Mouse (Mus musculus): Measurements from ENCODE around the gene Sik3.
"Not testable (repeated sequence)": the region's sequence is repeated elsewhere in the genome, so short reads cannot be mapped to it uniquely, and the experiment has no call there.

Gene Sik3

DNA sequence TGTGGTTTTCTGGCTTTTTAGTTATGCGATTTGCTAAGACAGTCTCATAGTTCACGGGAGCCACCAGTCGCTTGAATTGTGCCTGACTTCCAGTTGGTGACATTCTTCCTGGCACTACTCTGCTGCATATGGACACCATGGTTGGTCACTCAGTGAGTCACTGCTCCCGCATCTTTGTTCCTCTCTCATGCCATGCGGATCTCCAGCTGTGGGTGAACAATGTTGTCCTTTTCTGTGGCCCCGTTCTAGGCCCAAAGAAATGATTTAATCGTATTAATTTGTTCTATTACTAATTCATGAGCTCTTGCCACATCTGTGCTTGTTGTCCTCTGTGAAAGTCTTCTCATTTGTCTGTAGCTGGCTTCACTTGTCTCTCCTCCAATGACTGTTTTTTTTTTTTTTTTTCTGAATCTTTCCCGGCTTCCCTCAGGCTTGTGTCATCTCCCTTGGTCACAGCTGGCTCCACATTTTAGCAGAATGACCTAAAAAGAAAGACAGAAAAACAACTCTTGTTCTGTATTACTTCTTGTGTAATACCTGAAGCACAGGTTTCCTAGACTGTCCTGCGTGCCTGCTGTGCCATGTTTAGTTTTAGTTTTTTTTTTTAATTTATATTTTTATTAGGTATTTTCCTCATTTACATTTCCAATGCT is 40.5 kb downstream of the Sik3 start:
- DNase-seq (ENCODE audit: low spot score in 2 of 2) = no peak

- DNase-seq (ENCODE audit: low spot score in 2 of 2) = no peak
These were observed 45.4 kb downstream of the Sik3 start for GRCm38 (mm10) chr9:46058065-46058464.

DNA sequence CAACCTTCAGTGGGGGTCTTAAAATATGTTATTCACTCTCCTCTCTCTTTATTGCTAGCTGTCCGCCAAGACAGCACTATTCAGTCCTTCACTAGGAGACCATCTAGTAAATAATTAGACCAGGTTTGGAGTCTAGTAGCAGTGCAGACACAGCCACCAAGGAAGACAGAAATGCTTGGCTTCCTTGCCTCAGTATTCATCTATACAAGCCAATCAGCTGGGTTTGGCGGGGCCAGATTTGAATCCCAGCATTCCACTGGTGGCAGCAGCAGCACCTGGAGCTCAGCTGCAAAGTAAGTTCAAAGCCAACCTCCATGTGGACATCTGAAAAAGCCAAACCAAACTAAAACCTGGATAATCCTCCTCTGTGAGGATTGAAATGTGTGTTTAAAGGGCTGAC is 47.6 kb downstream of the Sik3 start:
- no peak for DNase-seq (ENCODE audit: low spot score in 2 of 2)

- peak in 1 of 2 experiments; percentile 51 for DNase-seq (ENCODE audit: low spot score in 2 of 2)
These were observed 49.2 kb downstream of the Sik3 start for GRCm38 (mm10) chr9:46061696-46062425.

DNA sequence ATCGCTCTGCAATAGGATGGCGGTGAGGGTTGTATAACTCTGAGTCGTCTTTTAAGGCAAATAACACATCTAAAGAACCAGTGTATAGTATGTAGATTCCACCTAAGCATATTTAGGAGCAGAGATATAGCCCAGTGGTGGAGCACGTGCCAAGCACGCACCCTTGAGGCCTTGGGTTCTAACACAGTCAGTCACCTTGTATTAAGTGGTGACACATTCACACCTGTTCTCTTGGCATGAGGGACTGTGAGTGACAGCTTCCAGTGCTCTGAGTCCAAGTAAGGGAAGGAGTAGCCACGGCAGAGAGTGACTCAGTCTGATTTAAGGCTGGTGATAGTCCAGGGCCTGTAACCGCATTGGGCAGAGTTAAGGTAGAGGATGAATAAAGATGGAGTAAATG is 51.7 kb downstream of the Sik3 start:
- no peak for DNase-seq (ENCODE audit: low spot score in 2 of 2)

- DNase-seq (ENCODE audit: low spot score in 2 of 2) = peak in 1 of 2 experiments; percentile 24
These were observed 54.1 kb downstream of the Sik3 start for GRCm38 (mm10) chr9:46066711-46067110.

GRCm38 (mm10) chr9:46067691-46068090 is 55.1 kb downstream of the Sik3 start:
- DNase-seq (ENCODE audit: low spot score in 2 of 2) = peak in 1 of 2 experiments; percentile 45

DNA sequence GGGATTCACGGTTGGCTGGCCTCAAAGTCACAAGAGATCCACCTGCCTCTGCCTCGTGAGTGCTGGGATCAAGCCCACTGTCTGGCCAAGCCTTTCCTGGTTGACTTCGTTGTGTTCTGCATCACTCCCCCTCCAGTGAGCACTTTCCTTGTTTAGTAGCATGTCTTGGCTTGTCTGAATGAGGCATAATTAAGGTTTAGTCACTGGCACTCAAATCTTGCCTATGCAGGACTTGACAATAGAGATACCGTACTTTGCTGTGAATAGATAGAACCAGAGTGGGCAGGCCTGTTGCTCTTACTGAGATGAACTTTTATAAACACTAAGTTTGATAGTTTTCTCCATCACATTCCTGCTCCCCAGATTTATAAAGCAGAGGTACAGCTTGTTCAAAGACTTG is 56.4 kb downstream of the Sik3 start:
- no peak for DNase-seq (ENCODE audit: low spot score in 2 of 2)

GRCm38 (mm10) chr9:46072101-46072835 is 59.6 kb downstream of the Sik3 start:
- no peak for DNase-seq (ENCODE audit: low spot score in 2 of 2)

DNA sequence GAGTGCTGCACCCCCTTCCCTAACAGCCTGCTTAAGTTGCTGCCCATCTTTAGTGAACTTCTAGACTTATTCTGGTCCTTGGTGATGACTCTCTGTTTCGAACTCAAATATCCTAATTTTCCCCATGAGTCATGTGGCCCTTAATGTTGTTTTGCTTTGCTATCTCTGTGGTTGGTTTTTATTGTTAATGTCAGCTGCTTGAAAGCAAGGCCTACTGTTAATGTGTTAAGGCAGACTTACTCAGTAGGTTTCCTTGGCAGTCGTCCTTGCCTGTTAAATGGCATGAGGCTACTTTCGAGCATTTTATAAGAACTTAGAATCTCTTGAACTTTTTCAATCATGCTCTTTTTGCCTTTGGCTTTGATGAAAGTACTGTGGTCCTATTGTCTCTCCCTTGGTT is 60.8 kb downstream of the Sik3 start:
- no peak for DNase-seq (ENCODE audit: low spot score in 2 of 2)

DNA sequence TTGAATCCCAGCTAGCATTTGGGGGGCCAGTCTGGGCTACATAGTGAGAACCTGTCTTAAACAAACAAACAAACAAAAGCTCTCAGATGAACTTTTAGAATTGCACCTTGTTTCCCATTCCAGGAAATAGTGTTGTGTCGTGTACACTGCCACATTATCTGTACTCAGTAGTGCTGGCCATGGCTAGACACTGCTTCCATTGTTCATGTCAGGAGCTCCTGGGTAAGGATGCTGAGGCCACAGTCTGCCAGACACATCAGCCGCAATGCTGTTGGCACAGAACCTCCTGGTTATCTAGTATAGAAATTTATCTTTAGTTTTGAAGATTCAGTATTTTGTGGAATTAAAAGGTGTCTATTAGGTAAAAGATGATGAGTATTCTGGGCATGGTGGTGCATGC is 63.0 kb downstream of the Sik3 start:
- no peak for DNase-seq (ENCODE audit: low spot score in 2 of 2)

DNA sequence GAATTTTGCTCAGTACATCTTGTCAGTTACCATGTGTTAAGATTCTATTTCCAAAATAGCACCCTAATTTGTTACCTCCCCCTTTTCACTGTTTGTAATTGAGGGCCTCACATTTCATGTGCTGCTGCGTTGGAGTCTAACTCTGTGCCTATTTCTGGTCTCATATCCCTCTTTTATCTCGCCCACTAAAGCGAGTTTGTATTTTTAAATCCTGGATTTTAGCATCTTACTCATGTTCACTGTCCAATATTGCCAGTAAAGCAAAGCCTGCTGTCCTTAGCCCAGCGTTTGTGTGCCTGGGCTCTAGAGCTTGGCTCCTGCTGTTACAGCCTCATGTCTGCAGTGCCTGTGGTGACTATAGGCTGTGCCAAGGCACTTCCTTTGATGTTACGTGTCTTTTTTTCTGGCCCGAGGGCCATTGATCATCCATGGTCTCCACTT is 69.8 kb downstream of the Sik3 start:
- DNase-seq (ENCODE audit: low spot score in 2 of 2) = no peak

- DNase-seq (ENCODE audit: low spot score in 2 of 2) = no peak
These were observed 70.9 kb downstream of the Sik3 start for GRCm38 (mm10) chr9:46083490-46083893.

GRCm38 (mm10) chr9:46085898-46086297 is 73.3 kb downstream of the Sik3 start:
- no peak for DNase-seq (ENCODE audit: low spot score in 2 of 2)

- DNase-seq (ENCODE audit: low spot score in 2 of 2) = no peak
These were observed 74.2 kb downstream of the Sik3 start for GRCm38 (mm10) chr9:46086826-46087225.

- no peak for DNase-seq (ENCODE audit: low spot score in 2 of 2)
These were observed 74.8 kb downstream of the Sik3 start for GRCm38 (mm10) chr9:46087461-46087860.

DNA sequence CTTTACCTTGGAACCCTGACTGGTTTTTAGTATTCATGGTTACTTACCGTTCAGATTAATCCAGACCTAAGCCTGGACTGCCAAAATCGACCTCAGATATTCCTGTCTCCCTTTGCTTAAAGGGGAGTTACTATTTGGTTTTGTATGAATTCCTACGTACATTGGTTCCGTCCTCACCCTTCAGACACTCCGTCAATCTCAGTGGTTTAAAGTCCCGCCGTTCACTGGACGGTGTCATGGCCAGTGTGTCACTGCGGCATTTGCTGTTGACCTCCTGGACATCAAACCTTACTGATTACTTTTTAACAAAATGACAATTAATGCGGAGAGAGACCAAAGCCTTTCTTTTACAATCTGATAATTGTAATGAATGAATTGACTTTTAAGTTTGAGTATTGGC is 76.1 kb downstream of the Sik3 start:
- DNase-seq (ENCODE audit: low spot score in 2 of 2) = no peak

DNA sequence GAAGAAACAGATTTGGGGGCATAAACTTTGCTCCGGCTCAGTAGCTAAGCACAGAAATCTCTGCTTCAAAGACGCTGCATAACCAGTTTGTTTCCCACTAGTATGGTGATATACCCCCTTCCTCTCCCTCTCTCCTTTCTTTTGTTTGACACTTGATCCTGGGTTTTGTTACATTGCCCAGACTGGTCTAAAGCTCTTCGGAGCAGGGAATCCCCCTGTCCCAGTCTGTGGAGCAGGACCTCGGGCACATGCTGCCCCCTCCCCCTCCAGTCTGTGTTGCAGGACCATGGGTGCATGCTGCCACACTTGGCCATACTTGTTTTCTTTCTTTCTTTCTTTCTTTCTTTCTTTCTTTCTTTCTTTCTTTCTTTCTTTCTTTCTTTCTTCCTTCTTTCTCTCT is 77.4 kb downstream of the Sik3 start:
- no peak for DNase-seq (ENCODE audit: low spot score in 2 of 2)

- not testable (repeated sequence) for DNase-seq (ENCODE audit: low spot score in 2 of 2)
These were observed 78.5 kb downstream of the Sik3 start for GRCm38 (mm10) chr9:46091157-46091556.

DNA sequence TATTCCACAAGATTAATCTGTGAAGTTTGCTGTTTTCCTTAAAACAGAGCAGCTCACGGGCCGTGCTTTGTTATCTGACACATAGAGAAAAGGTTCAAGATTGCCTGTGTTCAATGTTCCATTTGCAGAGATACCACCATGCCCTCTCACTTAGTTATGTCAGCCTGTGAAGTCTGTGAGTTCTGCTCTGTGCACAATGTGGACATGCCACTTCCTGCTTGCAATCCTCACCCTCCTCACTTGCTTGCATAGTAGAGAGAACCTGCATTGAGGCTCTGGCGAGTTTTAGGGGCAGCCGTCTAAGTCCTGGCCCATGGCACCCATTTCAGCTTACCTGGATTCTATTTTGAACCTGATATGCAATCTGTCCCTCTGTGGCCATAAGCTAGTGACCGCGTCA is 80.0 kb downstream of the Sik3 start:
- no peak for DNase-seq (ENCODE audit: low spot score in 2 of 2)

GRCm38 (mm10) chr9:46098360-46098985 is 85.9 kb downstream of the Sik3 start:
- DNase-seq (ENCODE audit: low spot score in 2 of 2) = no peak

DNA sequence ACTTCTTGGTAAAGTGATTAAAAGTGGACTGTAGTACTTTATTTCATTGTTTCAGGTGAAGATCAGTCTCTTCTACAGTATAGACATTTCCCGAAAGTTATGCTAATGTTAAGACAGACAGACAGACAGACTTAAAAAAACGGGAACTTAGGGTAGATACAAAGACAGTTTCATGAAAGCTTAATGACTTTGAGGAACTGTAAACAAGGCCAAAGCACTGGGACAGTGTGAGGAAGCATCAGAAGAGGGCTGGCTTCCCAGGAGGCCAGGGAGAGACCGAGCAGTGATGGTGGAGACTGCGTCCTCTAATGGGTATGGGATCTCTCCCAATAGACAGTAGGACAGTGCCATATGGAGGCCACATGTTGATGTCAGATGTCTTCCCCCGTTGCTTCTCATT is 86.5 kb downstream of the Sik3 start:
- no peak for DNase-seq (ENCODE audit: low spot score in 2 of 2)

Data from urinary bladder, postnatal 36 days (tissue).